Mouse (Mus musculus): ENCODE measurements around the gene Dmrtc2. TPM values are rescaled to one million over a fixed set of nuclear protein-coding genes. Genes with fewer than 3 reads are reported as not detected.

Gene Dmrtc2
- polyA plus RNA-seq, 1 experiment from 2014 or later = not detected

- Histone ChIP-seq H3K27ac (ENCODE audit: low read length) (peak overlapping the region; percentile 97), H3K36me3 (ENCODE audit: control insufficient read depth, insufficient read depth) (no peaks in the 10 kb centered on the region), H3K4me2 (ENCODE audit: low read depth, low read length) (peak overlapping the region; percentile 55), H3K4me1 (ENCODE audit: control insufficient read depth, low read depth, low read length) (peaks cover 49% of the 10 kb centered on the region), H3K9ac (ENCODE audit: low read depth, low read length) (peak overlapping the region; percentile 67), H3K27me3 (ENCODE audit: control insufficient read depth, insufficient read depth, low read depth, low read length) (no peaks in the 10 kb centered on the region), H3K4me3 (ENCODE audit: low read depth, low read length) (no peak overlapping the region), H3K9me3 (replicated peaks; ENCODE audit: control insufficient read depth, low read length) (no peaks in the 10 kb centered on the region)
- ATAC-seq (ENCODE audit: low read depth) = peak; percentile 100
- WGBS (ENCODE audit: insufficient replicate concordance) = 28% methylated on average over 5 of the region's 5 CpGs
Measured at GRCm38 (mm10) chr7:24859234-24859633, 10.6 kb upstream of the Dmrtc2 start.

- 71% methylated on average over 7 of the region's 7 CpGs for WGBS (ENCODE audit: insufficient replicate concordance)
- H3K4me3 ChIP-seq (ENCODE audit: low read depth, low read length) = no peak within 1 kb of the TSS
- no peak within 1 kb of the TSS for H3K9ac ChIP-seq (ENCODE audit: low read depth, low read length)
- no peaks in the 10 kb centered on the region for H3K27me3 ChIP-seq (ENCODE audit: control insufficient read depth, insufficient read depth, low read depth, low read length)
- no peaks in the 10 kb centered on the region for H3K9me3 ChIP-seq (replicated peaks; ENCODE audit: control insufficient read depth, low read length)
- no peak for ATAC-seq (ENCODE audit: low read depth)
- H3K27ac ChIP-seq (ENCODE audit: low read length) = 0 out of 2 replicates have a peak within 1 kb of the TSS, but pooled peaks have one; percentile 33
- H3K36me3 ChIP-seq (ENCODE audit: control insufficient read depth, insufficient read depth) = no peaks in the 10 kb centered on the region
- no peak within 1 kb of the TSS for H3K4me2 ChIP-seq (ENCODE audit: low read depth, low read length)
- H3K4me1 ChIP-seq (ENCODE audit: control insufficient read depth, low read depth, low read length) = peaks cover 37% of the 10 kb centered on the region
Measured at GRCm38 (mm10) chr7:24861913-24862312, 7.9 kb upstream of the Dmrtc2 start, which contains the start of gene Gm9844. Gene Gm9844, plus strand, starts transcription at chr7:24862213.

GRCm38 (mm10) chr7:24862853-24863252, 7.0 kb upstream of the Dmrtc2 start:
- Histone ChIP-seq H3K27me3 (ENCODE audit: control insufficient read depth, insufficient read depth, low read depth, low read length) (no peaks in the 10 kb centered on the region), H3K27ac (ENCODE audit: low read length) (0 out of 2 replicates have a peak overlapping the region, but pooled peaks have one; percentile 31), H3K4me1 (ENCODE audit: control insufficient read depth, low read depth, low read length) (peaks cover 28% of the 10 kb centered on the region), H3K4me2 (ENCODE audit: low read depth, low read length) (no peak overlapping the region), H3K9ac (ENCODE audit: low read depth, low read length) (no peak overlapping the region), H3K9me3 (replicated peaks; ENCODE audit: control insufficient read depth, low read length) (no peaks in the 10 kb centered on the region), H3K36me3 (ENCODE audit: control insufficient read depth, insufficient read depth) (no peaks in the 10 kb centered on the region), H3K4me3 (ENCODE audit: low read depth, low read length) (no peak overlapping the region)
- 44% methylated on average over 4 of the region's 4 CpGs for WGBS (ENCODE audit: insufficient replicate concordance)
- no peak for ATAC-seq (ENCODE audit: low read depth)

- Histone ChIP-seq H3K4me1 (ENCODE audit: control insufficient read depth, low read depth, low read length) (peaks cover 15% of the 10 kb centered on the region), H3K9me3 (replicated peaks; ENCODE audit: control insufficient read depth, low read length) (no peaks in the 10 kb centered on the region), H3K9ac (ENCODE audit: low read depth, low read length) (no peak overlapping the region), H3K27ac (ENCODE audit: low read length) (no peak overlapping the region), H3K27me3 (ENCODE audit: control insufficient read depth, insufficient read depth, low read depth, low read length) (peaks cover 4% of the 10 kb centered on the region), H3K4me2 (ENCODE audit: low read depth, low read length) (no peak overlapping the region), H3K36me3 (ENCODE audit: control insufficient read depth, insufficient read depth) (no peaks in the 10 kb centered on the region), H3K4me3 (ENCODE audit: low read depth, low read length) (no peak overlapping the region)
- ATAC-seq (ENCODE audit: low read depth) = no peak
- WGBS (ENCODE audit: insufficient replicate concordance) = 32% methylated on average over 6 of the region's 6 CpGs
Measured at GRCm38 (mm10) chr7:24864156-24864555, 5.7 kb upstream of the Dmrtc2 start.

GRCm38 (mm10) chr7:24869080-24869479, 777 bp upstream of the Dmrtc2 start:
- 59% methylated on average over 17 of the region's 17 CpGs for WGBS (ENCODE audit: insufficient replicate concordance)
- Histone ChIP-seq H3K4me3 (ENCODE audit: low read depth, low read length) (no peak overlapping the region), H3K27ac (ENCODE audit: low read length) (no peak overlapping the region), H3K9ac (ENCODE audit: low read depth, low read length) (no peak overlapping the region), H3K4me1 (ENCODE audit: control insufficient read depth, low read depth, low read length) (no peaks in the 10 kb centered on the region), H3K36me3 (ENCODE audit: control insufficient read depth, insufficient read depth) (no peaks in the 10 kb centered on the region), H3K27me3 (ENCODE audit: control insufficient read depth, insufficient read depth, low read depth, low read length) (peaks cover 15% of the 10 kb centered on the region), H3K4me2 (ENCODE audit: low read depth, low read length) (no peak overlapping the region), H3K9me3 (replicated peaks; ENCODE audit: control insufficient read depth, low read length) (no peaks in the 10 kb centered on the region)
- ATAC-seq (ENCODE audit: low read depth) = no peak

- no peaks in the 10 kb centered on the region for H3K36me3 ChIP-seq (ENCODE audit: control insufficient read depth, insufficient read depth)
- WGBS (ENCODE audit: insufficient replicate concordance) = 55% methylated on average over 3 of the region's 3 CpGs
- no peaks in the 10 kb centered on the region for H3K4me1 ChIP-seq (ENCODE audit: control insufficient read depth, low read depth, low read length)
- no peak overlapping the region for H3K27ac ChIP-seq (ENCODE audit: low read length)
- no peaks in the 10 kb centered on the region for H3K9me3 ChIP-seq (replicated peaks; ENCODE audit: control insufficient read depth, low read length)
- no peak overlapping the region for H3K4me3 ChIP-seq (ENCODE audit: low read depth, low read length)
- H3K9ac ChIP-seq (ENCODE audit: low read depth, low read length) = no peak overlapping the region
- peaks cover under 1% of the 10 kb centered on the region for H3K27me3 ChIP-seq (ENCODE audit: control insufficient read depth, insufficient read depth, low read depth, low read length)
- no peak for ATAC-seq (ENCODE audit: low read depth)
- no peak overlapping the region for H3K4me2 ChIP-seq (ENCODE audit: low read depth, low read length)
Measured at GRCm38 (mm10) chr7:24877588-24877987, 7.7 kb downstream of the Dmrtc2 start.

- no peak for ATAC-seq (ENCODE audit: low read depth)
- H3K27me3 ChIP-seq (ENCODE audit: control insufficient read depth, insufficient read depth, low read depth, low read length) = no peaks in the 10 kb centered on the region; the same call in 1 of the 2 replicates
- H3K4me3 ChIP-seq (ENCODE audit: low read depth, low read length) = no peak overlapping the region
- peaks cover 7% of the 10 kb centered on the region for H3K4me1 ChIP-seq (ENCODE audit: control insufficient read depth, low read depth, low read length)
- no peak overlapping the region for H3K9ac ChIP-seq (ENCODE audit: low read depth, low read length)
- H3K9me3 ChIP-seq (replicated peaks; ENCODE audit: control insufficient read depth, low read length) = no peaks in the 10 kb centered on the region
- H3K27ac ChIP-seq (ENCODE audit: low read length) = no peak overlapping the region
- H3K4me2 ChIP-seq (ENCODE audit: low read depth, low read length) = no peak overlapping the region
- H3K36me3 ChIP-seq (ENCODE audit: control insufficient read depth, insufficient read depth) = no peaks in the 10 kb centered on the region
- 56% methylated on average over 2 of the region's 2 CpGs for WGBS (ENCODE audit: insufficient replicate concordance)
Measured at GRCm38 (mm10) chr7:24879620-24880019, 9.8 kb downstream of the Dmrtc2 start.

GRCm38 (mm10) chr7:24882416-24883199, 12.8 kb downstream of the Dmrtc2 start:
- Histone ChIP-seq H3K9me3 (replicated peaks; ENCODE audit: control insufficient read depth, low read length) (no peaks in the 10 kb centered on the region), H3K9ac (ENCODE audit: low read depth, low read length) (no peak overlapping the region), H3K27me3 (ENCODE audit: control insufficient read depth, insufficient read depth, low read depth, low read length) (no peaks in the 10 kb centered on the region), H3K4me3 (ENCODE audit: low read depth, low read length) (no peak overlapping the region), H3K4me1 (ENCODE audit: control insufficient read depth, low read depth, low read length) (peaks cover 30% of the 10 kb centered on the region), H3K27ac (ENCODE audit: low read length) (no peak overlapping the region), H3K4me2 (ENCODE audit: low read depth, low read length) (no peak overlapping the region), H3K36me3 (ENCODE audit: control insufficient read depth, insufficient read depth) (peaks cover 15% of the 10 kb centered on the region)
- whole genome bisulfite sequencing (ENCODE audit: insufficient replicate concordance) = 82% methylated on average over 9 of the region's 9 CpGs
- ATAC-seq (ENCODE audit: low read depth) = no peak

GRCm38 (mm10) chr7:24883896-24884692, 14.2 kb downstream of the Dmrtc2 start, which contains the start of gene Rps19:
Gene Rps19, plus strand, starts transcription at chr7:24884371.
- Histone ChIP-seq H3K27me3 (ENCODE audit: control insufficient read depth, insufficient read depth, low read depth, low read length) (no peaks in the 10 kb centered on the region), H3K4me2 (ENCODE audit: low read depth, low read length) (peak within 1 kb of the TSS; percentile 77), H3K9me3 (replicated peaks; ENCODE audit: control insufficient read depth, low read length) (no peaks in the 10 kb centered on the region), H3K4me1 (ENCODE audit: control insufficient read depth, low read depth, low read length) (peaks cover 34% of the 10 kb centered on the region), H3K4me3 (ENCODE audit: low read depth, low read length) (peak within 1 kb of the TSS; percentile 79), H3K27ac (ENCODE audit: low read length) (peak within 1 kb of the TSS; percentile 98), H3K9ac (ENCODE audit: low read depth, low read length) (peak within 1 kb of the TSS; percentile 91), H3K36me3 (ENCODE audit: control insufficient read depth, insufficient read depth) (peaks cover 29% of the 10 kb centered on the region)
- ATAC-seq (ENCODE audit: low read depth) = peak; percentile 91
- under 1% methylated on average over 57 of the region's 57 CpGs for WGBS (ENCODE audit: insufficient replicate concordance)

All from liver, embryonic 16.5 days (tissue).